Mouse (Mus musculus) MEL (cell line): Measurements from ENCODE around the gene Steap4.

Source experiments
- BHLHE40 ChIP-seq: IDR thresholded peaks from 2 replicates; pipeline ENCODE4 v1.6.1; 2012; ENCODE audit warnings: low read depth, mild to moderate bottlenecking, inconsistent platforms, low read length, improper control_type of control experiment, borderline replicate concordance
- CHD2 ChIP-seq: IDR thresholded peaks from 2 replicates; pipeline ENCODE4 v1.6.1; 2011; ENCODE audit warnings: low read length, improper control_type of control experiment
- CTCF ChIP-seq, 3 experiments: IDR thresholded peaks in 2 of 3; conservative IDR thresholded peaks in 1 of 3; 2 replicates each; pipeline ENCODE4 v1.5.1; 2011 to 2012; ENCODE audit warnings: low read length in 3 of 3, low read depth in 2 of 3, mild to moderate bottlenecking in 2 of 3, improper control_type of control experiment in 1 of 3, inconsistent platforms in 1 of 3, mixed read lengths in 1 of 3, moderate library complexity in 1 of 3; ENCODE audit not compliant: control insufficient read depth in 1 of 3, insufficient read depth in 1 of 3, poor library complexity in 1 of 3, severe bottlenecking in 1 of 3
- ETS1 ChIP-seq: IDR thresholded peaks from 2 replicates; pipeline ENCODE4 v1.6.1; 2012; ENCODE audit warnings: low read depth, mild to moderate bottlenecking, inconsistent platforms, low read length, improper control_type of control experiment, moderate library complexity
- GATA1 ChIP-seq: IDR thresholded peaks from 2 replicates; pipeline ENCODE4 v1.6.1; 2011; ENCODE audit warnings: low read depth, low read length, improper control_type of control experiment
- MAFK ChIP-seq: IDR thresholded peaks from 2 replicates; pipeline ENCODE4 v1.6.1; 2011; ENCODE audit warnings: low read depth, mild to moderate bottlenecking, low read length, improper control_type of control experiment, borderline replicate concordance
- MAZ ChIP-seq: IDR thresholded peaks from 2 replicates; pipeline ENCODE4 v1.6.1; 2012; ENCODE audit warnings: low read depth, mild to moderate bottlenecking, inconsistent platforms, low read length, improper control_type of control experiment
- NRF1 ChIP-seq: IDR thresholded peaks from 2 replicates; pipeline ENCODE4 v1.6.1; 2014; ENCODE audit warnings: low read depth, mild to moderate bottlenecking, inconsistent platforms, low read length, improper control_type of control experiment, moderate library complexity; ENCODE audit not compliant: poor library complexity, insufficient read depth, severe bottlenecking
- POLR2A ChIP-seq, 2 experiments: IDR thresholded peaks; 2 replicates each; pipeline ENCODE4 v1.6.1; 2011 to 2012; ENCODE audit warnings: low read length in 2 of 2, mild to moderate bottlenecking in 2 of 2, control low read depth in 1 of 2, improper control_type of control experiment in 1 of 2, low read depth in 1 of 2, moderate library complexity in 1 of 2; ENCODE audit not compliant: control insufficient read depth in 1 of 2, insufficient read depth in 1 of 2, poor library complexity in 1 of 2
- USF2 ChIP-seq, 2 experiments: IDR thresholded peaks; 2 replicates each; pipeline ENCODE4 v1.6.1; 2011 to 2012; ENCODE audit warnings: improper control_type of control experiment in 2 of 2, low read length in 2 of 2, borderline replicate concordance in 1 of 2, inconsistent platforms in 1 of 2, low read depth in 1 of 2, mild to moderate bottlenecking in 1 of 2; ENCODE audit not compliant: insufficient read depth in 1 of 2

DNA sequence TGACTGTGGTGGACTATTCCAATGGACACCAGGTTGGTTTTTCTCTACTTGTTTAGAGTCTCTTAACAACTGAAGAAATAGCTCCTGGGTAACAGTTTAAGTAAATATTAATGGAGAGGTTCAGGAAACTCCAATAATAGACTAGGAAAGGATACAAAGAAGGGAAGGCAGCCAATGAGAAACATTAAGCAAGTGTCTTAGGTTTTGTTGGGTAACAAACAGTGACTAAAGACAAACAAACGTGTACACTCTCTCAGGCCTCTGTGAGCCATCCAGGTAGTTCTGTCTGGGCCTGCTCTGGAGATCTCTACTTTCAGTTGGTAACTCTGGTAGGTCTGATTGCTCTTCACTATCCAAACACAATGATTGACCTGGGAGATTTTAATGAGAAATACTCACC is 37.5 kb upstream of the Steap4 start:
- TF ChIP-seq GATA1: no peak
- no peak for TF ChIP-seq CTCF (IDR thresholded peaks at IDR 0.05 in 2 of 3, conservative IDR thresholded peaks at IDR 0.05 in 1 of 3; ENCODE audit: control insufficient read depth in 1 of 3, insufficient read depth in 1 of 3, low read depth in 2 of 3, low read length in 3 of 3, poor library complexity in 1 of 3, severe bottlenecking in 1 of 3)
- no peak for TF ChIP-seq USF2 (IDR thresholded peaks at IDR 0.05; ENCODE audit: borderline replicate concordance in 1 of 2, insufficient read depth in 1 of 2, low read depth in 1 of 2, low read length in 2 of 2)
- no peak for TF ChIP-seq CHD2
- no peak for TF ChIP-seq POLR2A (IDR thresholded peaks at IDR 0.05; ENCODE audit: control insufficient read depth in 1 of 2, insufficient read depth in 1 of 2, low read depth in 1 of 2, low read length in 2 of 2, poor library complexity in 1 of 2)
- TF ChIP-seq BHLHE40: no peak
- no peak for TF ChIP-seq NRF1
- no peak for TF ChIP-seq MAZ
- no peak for TF ChIP-seq MAFK
- no peak for TF ChIP-seq ETS1
